Mouse (Mus musculus) heart, adult 9 months (tissue): ENCODE measurements around the gene Tmsb10.

Experiments
- DNase-seq, 2 experiments: peaks; one replicate each; pipeline ENCODE4 v3.0.0; 2022; ENCODE audit warnings: low spot score in 2 of 2

The Tmsb10 gene

GRCm38 (mm10) chr6:72911261-72911660 lies 47.3 kb downstream of the Tmsb10 start:
- no peak for DNase-seq
